Mouse (Mus musculus): ENCODE results near the gene Gm10837. TPM values are rescaled to one million over a fixed set of nuclear protein-coding genes. Genes with fewer than 3 reads are reported as not detected.

Gene Gm10837
- 0.16 and 0.19 TPM in 2 replicates for polyA plus RNA-seq (2014; fragmentation: Nextera tagmentation; extraction: Ambion mirVana)

DNA sequence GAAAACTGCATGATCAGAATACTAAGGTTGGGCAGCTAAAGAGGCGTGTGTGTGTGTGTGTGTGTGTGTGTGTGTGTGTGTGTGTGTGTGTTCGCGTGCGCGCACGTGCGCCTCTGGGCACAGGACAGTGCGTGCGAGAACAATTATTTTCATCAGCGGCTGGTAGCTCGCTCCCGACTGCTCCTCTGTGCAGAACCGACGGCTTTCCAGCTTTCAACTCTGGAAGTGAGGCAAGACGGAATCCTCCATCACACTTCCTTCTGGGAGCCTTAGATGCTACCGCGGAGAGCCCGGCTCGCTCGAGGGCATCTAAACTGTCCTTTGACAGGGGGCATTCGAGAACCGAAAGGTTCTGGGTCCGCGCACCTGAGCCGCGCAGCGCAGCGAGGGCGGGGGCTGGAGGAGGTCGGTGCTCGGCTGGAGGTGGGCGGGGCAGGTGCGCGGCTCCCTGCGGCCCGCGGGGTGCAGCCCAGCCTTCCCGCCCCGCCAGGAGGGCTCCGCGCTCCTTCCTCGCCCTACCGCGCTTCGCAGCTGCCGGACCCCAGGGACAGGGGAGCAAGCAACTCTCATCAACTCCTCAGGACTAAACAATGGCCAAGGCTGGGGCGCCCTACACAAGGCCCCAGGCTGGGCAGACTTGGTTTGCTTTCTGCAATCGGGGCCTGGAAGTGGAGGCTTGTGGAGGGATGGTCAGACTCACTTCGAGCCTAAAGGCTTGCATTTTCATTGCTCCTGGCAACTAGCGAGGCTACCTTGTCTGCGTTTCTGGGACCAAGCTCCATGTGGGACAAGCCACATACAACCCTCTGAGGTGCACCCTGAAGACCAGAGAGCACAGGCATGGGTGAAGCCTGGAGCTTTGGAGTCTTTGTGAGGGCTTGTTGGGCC is at the start of gene Gm10837:
Gene Gm10837, plus strand, starts transcription at position 146 of the 888 bp plus-strand sequence.
- Histone ChIP-seq H3K36me3 (ENCODE audit: control insufficient read depth, insufficient read depth, low read length) (no peaks in the 10 kb centered on the region), H3K4me1 (ENCODE audit: control insufficient read depth, insufficient read depth, low read length) (peaks cover 10% of the 10 kb centered on the region; the same call in 1 of the 2 replicates), H3K27me3 (ENCODE audit: control insufficient read depth, insufficient read depth, low read length) (peaks cover 11% of the 10 kb centered on the region), H3K27ac (replicated peaks; ENCODE audit: low read depth, low read length) (peak within 1 kb of the TSS; percentile 22), H3K4me2 (ENCODE audit: low read depth, severe bottlenecking) (peak within 1 kb of the TSS; percentile 69), H3K9ac (ENCODE audit: low read length) (peak within 1 kb of the TSS; percentile 62), H3K4me3 (ENCODE audit: low read depth, low read length) (peak within 1 kb of the TSS; percentile 28), H3K9me3 (ENCODE audit: control insufficient read depth, low read length) (no peaks in the 10 kb centered on the region)
- ATAC-seq (ENCODE audit: insufficient number of reproducible peaks, low FRiP score, low TSS enrichment, low read depth) (peak; percentile 41), DNase-seq (ENCODE audit: low spot score) (peak; percentile 65)
- under 1% methylated on average over 51 of the region's 51 CpGs for WGBS

DNA sequence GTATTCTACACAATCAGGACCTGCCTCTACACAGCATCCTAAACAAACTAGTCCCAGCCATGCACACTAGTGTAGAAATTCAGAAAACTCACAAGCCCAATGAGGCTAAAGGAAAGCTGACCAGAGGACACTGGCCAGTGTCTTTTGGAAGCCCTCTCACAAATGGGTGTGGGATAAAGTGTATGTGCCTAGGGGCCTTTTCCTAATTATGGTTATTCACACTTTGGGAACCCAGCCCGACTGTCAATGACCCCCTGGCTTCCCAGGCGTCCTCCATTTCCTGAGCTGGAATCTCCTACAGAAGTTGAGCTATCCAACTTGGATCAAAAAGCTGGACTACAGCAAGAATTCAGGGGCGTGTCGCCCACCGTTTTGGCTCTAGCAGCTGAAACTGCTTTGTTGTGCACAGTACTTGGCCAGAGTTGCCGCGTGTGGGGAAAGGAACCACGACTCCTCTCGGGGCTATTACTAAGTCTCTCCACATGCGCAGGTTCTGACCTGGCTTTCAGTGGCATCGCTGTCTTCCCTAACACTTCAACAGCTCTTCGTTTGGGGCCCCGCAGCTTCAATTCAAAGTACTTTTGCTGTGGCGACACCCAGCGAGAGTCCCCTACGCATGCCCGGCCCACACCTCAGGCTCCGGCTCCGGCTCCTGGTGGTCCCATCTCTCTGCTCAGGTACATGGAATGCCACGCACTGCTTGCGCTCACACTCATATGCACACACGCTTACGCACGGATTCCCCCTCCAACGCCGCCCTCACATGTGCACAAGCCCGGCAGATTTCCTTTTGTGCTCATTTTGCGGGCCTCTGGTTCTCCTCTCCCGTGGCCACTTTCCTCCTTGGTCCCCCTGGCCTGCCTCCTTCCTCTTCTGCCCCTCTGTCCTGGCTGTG is 40.5 kb upstream of the Gm10837 start:
- peaks cover 29% of the 10 kb centered on the region for H3K4me1 ChIP-seq (ENCODE audit: control insufficient read depth, insufficient read depth, low read length)
- H3K27me3 ChIP-seq (ENCODE audit: control insufficient read depth, insufficient read depth, low read length), result 0 out of 2 replicates have a peak, but pooled peaks cover 6% of the 10 kb centered on the region
- ATAC-seq (ENCODE audit: insufficient number of reproducible peaks, low FRiP score, low TSS enrichment, low read depth) (no peak), DNase-seq (ENCODE audit: low spot score) (peak; percentile 66)
- WGBS, result 2% methylated on average over 29 of the region's 29 CpGs
- H3K9ac ChIP-seq (ENCODE audit: low read length), result peak overlapping the region; percentile 82
- no peak overlapping the region for H3K27ac ChIP-seq (replicated peaks; ENCODE audit: low read depth, low read length)
- no peaks in the 10 kb centered on the region for H3K9me3 ChIP-seq (ENCODE audit: control insufficient read depth, low read length)
- H3K4me3 ChIP-seq (ENCODE audit: low read depth, low read length), result peak overlapping the region; percentile 48
- H3K36me3 ChIP-seq (ENCODE audit: control insufficient read depth, insufficient read depth, low read length), result no peaks in the 10 kb centered on the region
- H3K4me2 ChIP-seq (ENCODE audit: low read depth, severe bottlenecking), result peak overlapping the region; percentile 94

DNA sequence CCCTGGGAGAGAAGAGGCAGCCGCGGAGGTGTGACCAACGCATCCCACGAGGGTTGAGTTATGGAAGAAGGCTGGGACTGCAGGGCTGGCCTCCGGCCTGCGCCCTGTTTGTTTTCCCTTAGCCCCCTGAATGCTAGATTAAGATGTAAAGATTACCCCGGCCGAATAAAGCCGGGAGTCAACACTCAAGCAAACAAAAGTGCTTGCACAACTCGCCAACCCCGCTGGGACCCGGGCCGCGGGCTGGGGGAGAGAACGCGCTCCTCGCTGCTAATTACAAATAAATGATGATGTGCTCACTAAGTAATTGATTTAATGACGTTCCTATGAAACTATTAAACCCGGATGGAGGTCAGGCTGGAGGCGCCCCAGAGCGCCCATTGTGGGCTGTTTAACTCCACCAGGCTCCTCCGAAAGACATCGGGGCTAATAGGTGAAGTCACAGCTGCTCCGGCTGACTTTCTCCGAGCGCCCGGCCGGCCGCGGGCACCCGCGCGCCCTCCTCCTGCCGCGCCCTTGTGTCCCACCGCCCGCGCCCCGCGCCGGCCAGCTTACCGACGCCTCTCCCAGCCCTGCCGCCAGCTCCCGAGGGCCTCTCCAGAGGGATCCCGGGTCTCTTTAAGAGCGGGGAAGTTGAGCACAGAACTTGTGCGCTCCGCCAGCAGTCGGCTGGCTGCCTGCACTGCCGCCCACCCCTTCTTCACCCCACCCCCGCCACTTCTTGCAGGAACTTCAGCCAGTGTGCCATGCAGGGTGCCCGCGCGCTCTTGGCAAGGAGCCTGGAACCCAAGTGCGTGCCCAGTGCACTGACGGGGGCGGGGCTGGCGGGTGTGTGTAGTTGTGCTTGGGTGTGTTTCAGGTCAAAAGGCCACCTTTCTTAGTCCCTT is 39.6 kb upstream of the Gm10837 start, which contains the start of gene Gm5089:
Gene Gm5089, minus strand, starts transcription at position 620 of the 887 bp plus-strand sequence.
- H3K4me2 ChIP-seq (ENCODE audit: low read depth, severe bottlenecking), result peak within 1 kb of the TSS; percentile 94
- H3K9me3 ChIP-seq (ENCODE audit: control insufficient read depth, low read length), result no peaks in the 10 kb centered on the region
- H3K27me3 ChIP-seq (ENCODE audit: control insufficient read depth, insufficient read depth, low read length), result 0 out of 2 replicates have a peak, but pooled peaks cover 6% of the 10 kb centered on the region
- DNase-seq (ENCODE audit: low spot score), result peak; percentile 69
- H3K9ac ChIP-seq (ENCODE audit: low read length), result peak within 1 kb of the TSS; percentile 82
- 0 out of 2 replicates have a peak within 1 kb of the TSS, but pooled peaks have one; percentile 55 for H3K27ac ChIP-seq (replicated peaks; ENCODE audit: low read depth, low read length)
- under 1% methylated on average over 54 of the region's 59 CpGs for WGBS
- H3K4me3 ChIP-seq (ENCODE audit: low read depth, low read length), result peak within 1 kb of the TSS; percentile 48
- ATAC-seq (ENCODE audit: insufficient number of reproducible peaks, low FRiP score, low TSS enrichment, low read depth), result no peak
- peaks cover 29% of the 10 kb centered on the region for H3K4me1 ChIP-seq (ENCODE audit: control insufficient read depth, insufficient read depth, low read length)
- H3K36me3 ChIP-seq (ENCODE audit: control insufficient read depth, insufficient read depth, low read length), result no peaks in the 10 kb centered on the region

DNA sequence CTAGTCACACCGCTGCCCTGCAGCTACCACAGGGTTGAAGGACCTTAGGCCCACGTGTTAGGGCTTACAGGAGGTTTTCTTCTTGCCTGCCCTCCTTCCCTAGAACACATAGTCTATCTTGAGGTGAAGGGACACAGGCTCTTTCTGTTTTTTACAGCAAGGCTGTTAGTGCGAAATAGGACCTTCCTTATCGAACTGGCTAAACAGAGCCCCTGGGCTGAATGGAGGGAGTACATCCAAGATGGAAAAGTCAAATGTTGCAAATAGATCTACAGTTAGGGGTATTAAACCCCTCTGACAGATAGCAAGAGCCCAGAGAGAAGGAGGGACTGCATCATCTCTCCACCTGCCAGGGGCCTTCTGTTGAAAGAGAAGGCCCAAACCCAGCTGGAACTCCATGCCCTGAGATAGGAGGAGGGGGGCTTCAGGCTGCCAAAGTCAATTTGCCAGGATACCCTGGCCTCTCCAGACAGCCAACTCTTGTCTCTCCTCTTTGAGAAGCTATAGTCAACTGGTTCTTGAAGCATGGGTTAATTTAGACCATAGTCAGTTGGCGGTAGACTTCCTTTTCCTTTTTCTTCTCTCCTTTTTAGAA is 38.7 kb upstream of the Gm10837 start:
- 60% methylated on average over 5 of the region's 5 CpGs for WGBS
- ATAC-seq (ENCODE audit: insufficient number of reproducible peaks, low FRiP score, low TSS enrichment, low read depth) (no peak), DNase-seq (ENCODE audit: low spot score) (no peak)
- Histone ChIP-seq H3K4me2 (ENCODE audit: low read depth, severe bottlenecking) (peak overlapping the region; percentile 94; the same call in 1 of the 2 replicates), H3K36me3 (ENCODE audit: control insufficient read depth, insufficient read depth, low read length) (no peaks in the 10 kb centered on the region), H3K4me1 (ENCODE audit: control insufficient read depth, insufficient read depth, low read length) (peaks cover 29% of the 10 kb centered on the region), H3K9ac (ENCODE audit: low read length) (no peak overlapping the region), H3K9me3 (ENCODE audit: control insufficient read depth, low read length) (no peaks in the 10 kb centered on the region), H3K4me3 (ENCODE audit: low read depth, low read length) (no peak overlapping the region), H3K27ac (replicated peaks; ENCODE audit: low read depth, low read length) (no peak overlapping the region), H3K27me3 (ENCODE audit: control insufficient read depth, insufficient read depth, low read length) (0 out of 2 replicates have a peak, but pooled peaks cover 6% of the 10 kb centered on the region)

DNA sequence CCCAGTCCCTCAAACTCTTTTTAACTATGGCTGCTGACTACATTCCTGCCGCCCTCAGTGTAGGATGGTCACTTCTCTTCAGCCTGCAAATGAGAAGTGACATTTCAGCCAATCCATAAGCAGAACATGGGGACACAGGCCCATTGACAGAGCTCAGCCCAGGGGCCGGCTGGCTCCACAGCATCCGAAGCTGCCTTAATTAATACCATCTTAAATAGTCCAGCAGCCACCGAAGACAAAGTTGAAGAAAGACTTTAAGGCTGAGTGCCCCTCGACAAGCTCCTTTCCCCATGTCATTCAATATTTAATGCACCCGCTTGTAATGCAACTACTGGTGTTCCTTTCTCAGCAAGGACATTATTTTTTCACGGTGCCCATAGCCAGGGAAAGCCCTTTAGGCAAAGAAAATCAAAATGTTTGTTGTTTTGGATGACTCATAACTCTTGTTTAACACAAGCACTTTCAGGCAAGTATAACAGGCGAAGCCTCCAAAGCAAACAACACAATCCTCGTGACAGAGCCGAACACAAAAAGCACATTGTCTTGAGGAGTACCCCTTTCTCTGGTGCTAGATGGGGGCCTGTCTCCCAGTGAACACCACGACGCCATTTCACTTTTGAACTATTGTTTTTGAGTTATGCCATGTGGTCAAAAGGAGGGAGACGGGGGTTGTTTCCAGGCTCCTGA is 37.5 kb upstream of the Gm10837 start:
- WGBS, result 15% methylated on average over 13 of the region's 13 CpGs
- H3K9ac ChIP-seq (ENCODE audit: low read length), result no peak overlapping the region
- no peaks in the 10 kb centered on the region for H3K9me3 ChIP-seq (ENCODE audit: control insufficient read depth, low read length)
- peak overlapping the region; percentile 49; the same call in 1 of the 2 replicates for H3K4me2 ChIP-seq (ENCODE audit: low read depth, severe bottlenecking)
- ATAC-seq (ENCODE audit: insufficient number of reproducible peaks, low FRiP score, low TSS enrichment, low read depth) (peak; percentile 40; the same call in 1 of the 2 replicates), DNase-seq (ENCODE audit: low spot score) (peak; percentile 47)
- no peak overlapping the region for H3K4me3 ChIP-seq (ENCODE audit: low read depth, low read length)
- peaks cover 29% of the 10 kb centered on the region for H3K4me1 ChIP-seq (ENCODE audit: control insufficient read depth, insufficient read depth, low read length)
- 0 out of 2 replicates have a peak, but pooled peaks cover 6% of the 10 kb centered on the region for H3K27me3 ChIP-seq (ENCODE audit: control insufficient read depth, insufficient read depth, low read length)
- H3K27ac ChIP-seq (replicated peaks; ENCODE audit: low read depth, low read length), result 0 out of 2 replicates have a peak overlapping the region, but pooled peaks have one; percentile 16
- no peaks in the 10 kb centered on the region for H3K36me3 ChIP-seq (ENCODE audit: control insufficient read depth, insufficient read depth, low read length)

DNA sequence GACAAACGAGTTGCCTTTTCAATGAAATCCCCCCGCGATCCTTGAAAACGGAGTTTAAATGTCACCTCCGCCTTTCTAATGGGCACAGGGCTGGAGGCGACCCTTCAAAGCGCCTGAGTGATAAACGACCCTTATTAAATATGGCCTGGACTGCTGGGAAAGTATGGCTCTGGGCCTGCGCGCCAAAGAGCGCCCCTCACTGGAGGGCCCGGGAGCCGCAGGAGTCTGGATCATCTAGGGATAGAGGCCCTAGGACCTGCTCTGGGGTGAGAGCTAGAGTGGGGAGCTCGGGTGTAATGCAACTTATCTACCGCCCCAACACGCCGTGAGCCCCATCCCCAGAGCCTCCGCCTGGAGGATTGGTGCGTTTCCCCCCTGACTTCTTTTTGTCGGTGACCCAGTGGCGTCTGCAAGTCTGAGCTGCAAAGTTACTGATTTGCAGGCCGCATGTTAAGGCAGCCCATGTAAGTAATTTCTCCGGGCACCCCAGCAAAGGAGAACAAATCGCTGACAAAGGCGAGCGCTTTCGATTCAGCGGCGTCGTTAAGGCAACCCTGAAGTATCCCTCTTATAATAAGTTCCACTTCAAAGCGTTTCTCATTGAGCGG is 36.9 kb upstream of the Gm10837 start:
- H3K27me3 ChIP-seq (ENCODE audit: control insufficient read depth, insufficient read depth, low read length), result 0 out of 2 replicates have a peak, but pooled peaks cover 6% of the 10 kb centered on the region
- H3K36me3 ChIP-seq (ENCODE audit: control insufficient read depth, insufficient read depth, low read length), result no peaks in the 10 kb centered on the region
- DNase-seq (ENCODE audit: low spot score) (peak; percentile 85), ATAC-seq (ENCODE audit: insufficient number of reproducible peaks, low FRiP score, low TSS enrichment, low read depth) (peak; percentile 78)
- peak overlapping the region; percentile 9; the same call in 1 of the 2 replicates for H3K9ac ChIP-seq (ENCODE audit: low read length)
- no peaks in the 10 kb centered on the region for H3K9me3 ChIP-seq (ENCODE audit: control insufficient read depth, low read length)
- WGBS, result 2% methylated on average over 32 of the region's 32 CpGs
- H3K4me2 ChIP-seq (ENCODE audit: low read depth, severe bottlenecking), result peak overlapping the region; percentile 49
- peaks cover 29% of the 10 kb centered on the region for H3K4me1 ChIP-seq (ENCODE audit: control insufficient read depth, insufficient read depth, low read length)
- H3K27ac ChIP-seq (replicated peaks; ENCODE audit: low read depth, low read length), result peak overlapping the region; percentile 56
- 0 out of 2 replicates have a peak overlapping the region, but pooled peaks have one; percentile 2 for H3K4me3 ChIP-seq (ENCODE audit: low read depth, low read length)
